Mouse (Mus musculus) C2C12 (cell line): Measurements from ENCODE around the gene Zg16. TPM values are rescaled to one million over a fixed set of nuclear protein-coding genes. Genes with fewer than 3 reads are reported as not detected.

Source experiments
- H3K27me3 ChIP-seq: one replicate; pipeline ENCODE4 v1.6.1; 2011; ENCODE audit not compliant: control insufficient read depth, insufficient read depth, insufficient read length
- H3K36me3 ChIP-seq: one replicate; pipeline ENCODE4 v1.6.1; 2011; ENCODE audit not compliant: control insufficient read depth, insufficient read depth
- H3K4me3 ChIP-seq: one replicate; pipeline ENCODE4 v1.5.1; 2011; ENCODE audit warnings: mild to moderate bottlenecking, control low read depth; ENCODE audit not compliant: poor library complexity, insufficient read depth, severe bottlenecking
- H3K79me2 ChIP-seq: one replicate; pipeline ENCODE4 v1.6.1; 2011; ENCODE audit not compliant: control insufficient read depth, insufficient read depth
- H3K79me3 ChIP-seq: one replicate; pipeline ENCODE4 v1.6.1; 2011; ENCODE audit warnings: low read depth, control low read depth
- H3ac ChIP-seq: one replicate; pipeline ENCODE3; 2011; ENCODE audit warnings: low read depth; ENCODE audit not compliant: control insufficient read depth, insufficient read length
- CEBPB ChIP-seq: IDR thresholded peaks from one replicate; pipeline ENCODE4 v1.6.1; 2011; ENCODE audit warnings: low read depth, mild to moderate bottlenecking, control low read depth, moderate library complexity
- CTCF ChIP-seq: IDR thresholded peaks from one replicate; pipeline ENCODE4 v1.5.1; 2011; ENCODE audit not compliant: control insufficient read depth, insufficient read depth, insufficient read length
- FOSL1 ChIP-seq: IDR thresholded peaks from one replicate; pipeline ENCODE4 v1.8.0; 2011; ENCODE audit warnings: mild to moderate bottlenecking, low read length; ENCODE audit not compliant: poor library complexity, insufficient read depth, severe bottlenecking
- MAX ChIP-seq: IDR thresholded peaks from one replicate; pipeline ENCODE4 v1.6.1; 2011; ENCODE audit warnings: mild to moderate bottlenecking, control low read depth
- MYOD1 ChIP-seq: IDR thresholded peaks from one replicate; pipeline ENCODE4 v1.6.1; 2011; ENCODE audit warnings: low read depth; ENCODE audit not compliant: control insufficient read depth, insufficient read length
- MYOG ChIP-seq: IDR thresholded peaks from one replicate; pipeline ENCODE4 v1.6.1; 2011; ENCODE audit not compliant: control insufficient read depth, insufficient read length; ENCODE audit errors: extremely low read depth
- USF1 ChIP-seq: IDR thresholded peaks from one replicate; pipeline ENCODE4 v1.6.1; 2011; ENCODE audit warnings: low read depth, mild to moderate bottlenecking, control low read depth, moderate library complexity
- polyA plus RNA-seq: library from polyadenylated mRNA; unstranded; fragments of >200 nt; fragmentation: generic; extraction: Trizol; gene quantifications from one replicate; pipeline ENCODE4 v1.2.1, GENCODE M21; 2012; ENCODE audit warnings: missing spikeins

Gene Zg16
- polyA plus RNA-seq, 1 experiment = not detected

GRCm38 (mm10) chr7:127121061-127121910 is 34.2 kb upstream of the Zg16 start:
- no peaks in the 10 kb centered on the region for H3K79me3 ChIP-seq
- no peaks in the 10 kb centered on the region for H3K36me3 ChIP-seq
- peaks cover 3% of the 10 kb centered on the region for H3K27me3 ChIP-seq
- H3K79me2 ChIP-seq = no peaks in the 10 kb centered on the region
- H3K4me3 ChIP-seq = no peak overlapping the region
- TF ChIP-seq MAX (no peak), CEBPB (no peak), MYOD1 (no peak)
- H3ac ChIP-seq = no peak overlapping the region

- H3K27me3 ChIP-seq = peaks cover 3% of the 10 kb centered on the region
- no peaks in the 10 kb centered on the region for H3K79me2 ChIP-seq
- no peak overlapping the region for H3ac ChIP-seq
- no peak for TF ChIP-seq MYOG
- no peak for TF ChIP-seq CTCF
- TF ChIP-seq CEBPB = no peak
- TF ChIP-seq MYOD1 = no peak
- TF ChIP-seq MAX = no peak
- no peak for TF ChIP-seq FOSL1
- no peak for TF ChIP-seq USF1
- no peak overlapping the region for H3K4me3 ChIP-seq
- H3K79me3 ChIP-seq = no peaks in the 10 kb centered on the region
- H3K36me3 ChIP-seq = no peaks in the 10 kb centered on the region
Observed at GRCm38 (mm10) chr7:127118671-127119445, 31.7 kb upstream of the Zg16 start.

GRCm38 (mm10) chr7:127117948-127118347 is 30.8 kb upstream of the Zg16 start:
- no peak overlapping the region for H3ac ChIP-seq
- peaks cover 3% of the 10 kb centered on the region for H3K27me3 ChIP-seq
- no peaks in the 10 kb centered on the region for H3K79me2 ChIP-seq
- TF ChIP-seq FOSL1 (no peak), CEBPB (no peak), MAX (no peak), MYOD1 (no peak), MYOG (no peak), CTCF (no peak), USF1 (no peak)
- H3K4me3 ChIP-seq = no peak overlapping the region
- H3K36me3 ChIP-seq = no peaks in the 10 kb centered on the region
- H3K79me3 ChIP-seq = no peaks in the 10 kb centered on the region

GRCm38 (mm10) chr7:127116331-127116935 is 29.3 kb upstream of the Zg16 start:
- Histone ChIP-seq H3K36me3 (no peaks in the 10 kb centered on the region), H3K27me3 (peaks cover 3% of the 10 kb centered on the region), H3K4me3 (no peak overlapping the region), H3ac (no peak overlapping the region), H3K79me2 (no peaks in the 10 kb centered on the region), H3K79me3 (no peaks in the 10 kb centered on the region)
- TF ChIP-seq USF1 = no peak
- no peak for TF ChIP-seq CEBPB
- no peak for TF ChIP-seq MAX
- no peak for TF ChIP-seq MYOG
- TF ChIP-seq CTCF = no peak
- TF ChIP-seq FOSL1 = no peak
- TF ChIP-seq MYOD1 = no peak

GRCm38 (mm10) chr7:127114920-127115319 is 27.8 kb upstream of the Zg16 start:
- no peak overlapping the region for H3K4me3 ChIP-seq
- H3ac ChIP-seq = no peak overlapping the region
- H3K79me3 ChIP-seq = no peaks in the 10 kb centered on the region
- H3K27me3 ChIP-seq = no peaks in the 10 kb centered on the region
- no peaks in the 10 kb centered on the region for H3K36me3 ChIP-seq
- TF ChIP-seq CEBPB = no peak
- no peak for TF ChIP-seq MYOD1
- TF ChIP-seq USF1 = no peak
- no peak for TF ChIP-seq FOSL1
- no peak for TF ChIP-seq CTCF
- TF ChIP-seq MYOG = no peak
- TF ChIP-seq MAX = no peak
- H3K79me2 ChIP-seq = no peaks in the 10 kb centered on the region
